Mouse (Mus musculus) MEL (cell line): Measurements from ENCODE around the gene Hk2. TPM values are rescaled to one million over a fixed set of nuclear protein-coding genes. Genes with fewer than 3 reads are reported as not detected.

ENCODE experiments used
- DNase-seq: peaks from one replicate; pipeline ENCODE4 v3.0.0; 2011; ENCODE audit warnings: low read depth, low spot score
- H3K27ac ChIP-seq: 2 replicates; pipeline ENCODE4 v1.5.1; 2012; ENCODE audit warnings: low read depth, mild to moderate bottlenecking, control low read depth, low read length, moderate library complexity; ENCODE audit not compliant: control insufficient read depth
- H3K27me3 ChIP-seq, 2 experiments: fragments of 150-350 bp in 1 of 2; sonication (generic) in 1 of 2; 2 replicates each; pipeline ENCODE4 v1.6.1; 2012; ENCODE audit warnings: low read length in 2 of 2, mild to moderate bottlenecking in 2 of 2, improper control_type of control experiment in 1 of 2, moderate library complexity in 1 of 2; ENCODE audit not compliant: insufficient read depth in 2 of 2, control insufficient read depth in 1 of 2
- H3K36me3 ChIP-seq, 2 experiments: 2 replicates each; pipeline ENCODE4 v1.6.1; 2012 to 2014; ENCODE audit warnings: low read length in 2 of 2, improper control_type of control experiment in 1 of 2, inconsistent platforms in 1 of 2, mild to moderate bottlenecking in 1 of 2; ENCODE audit not compliant: insufficient read depth in 2 of 2, control insufficient read depth in 1 of 2
- H3K4me1 ChIP-seq, 2 experiments: fragments of 150-350 bp in 1 of 2; sonication (generic) in 1 of 2; 2 replicates each; pipeline ENCODE4 v1.6.1; 2012; ENCODE audit warnings: low read length in 2 of 2, improper control_type of control experiment in 1 of 2, mild to moderate bottlenecking in 1 of 2; ENCODE audit not compliant: insufficient read depth in 2 of 2, control insufficient read depth in 1 of 2
- H3K4me3 ChIP-seq, 2 experiments: fragments of 150-350 bp in 1 of 2; sonication (generic) in 1 of 2; 2 replicates each; pipeline ENCODE4 v1.5.1; 2012; ENCODE audit warnings: low read depth in 2 of 2, low read length in 2 of 2, mild to moderate bottlenecking in 2 of 2, moderate library complexity in 2 of 2, control low read depth in 1 of 2, improper control_type of control experiment in 1 of 2; ENCODE audit not compliant: control insufficient read depth in 1 of 2, insufficient read depth in 1 of 2
- H3K79me2 ChIP-seq: 2 replicates; pipeline ENCODE4 v1.6.1; 2012; ENCODE audit warnings: mild to moderate bottlenecking, low read length, moderate library complexity; ENCODE audit not compliant: control insufficient read depth, poor library complexity, insufficient read depth
- H3K9ac ChIP-seq: 2 replicates; pipeline ENCODE4 v1.6.1; 2012; ENCODE audit warnings: low read depth, mild to moderate bottlenecking, control low read depth, low read length, moderate library complexity; ENCODE audit not compliant: control insufficient read depth, poor library complexity, severe bottlenecking
- H3K9me3 ChIP-seq: fragments of 150-350 bp; sonication (generic); replicated peaks from 2 replicates; pipeline ENCODE4 v1.6.1; 2012; ENCODE audit warnings: mild to moderate bottlenecking, low read length, improper control_type of control experiment, moderate library complexity; ENCODE audit not compliant: insufficient read depth
- BHLHE40 ChIP-seq: IDR thresholded peaks from 2 replicates; pipeline ENCODE4 v1.6.1; 2012; ENCODE audit warnings: low read depth, mild to moderate bottlenecking, inconsistent platforms, low read length, improper control_type of control experiment, borderline replicate concordance
- E2F4 ChIP-seq: IDR thresholded peaks from 2 replicates; pipeline ENCODE4 v1.6.1; 2011; ENCODE audit warnings: low read depth, low read length, improper control_type of control experiment, borderline replicate concordance
- ELF1 ChIP-seq: IDR thresholded peaks from 2 replicates; pipeline ENCODE4 v1.6.1; 2014; ENCODE audit warnings: low read depth, mild to moderate bottlenecking, inconsistent platforms, low read length, improper control_type of control experiment, moderate library complexity
- ETS1 ChIP-seq: IDR thresholded peaks from 2 replicates; pipeline ENCODE4 v1.6.1; 2012; ENCODE audit warnings: low read depth, mild to moderate bottlenecking, inconsistent platforms, low read length, improper control_type of control experiment, moderate library complexity
- GATA1 ChIP-seq: IDR thresholded peaks from 2 replicates; pipeline ENCODE4 v1.6.1; 2011; ENCODE audit warnings: low read depth, low read length, improper control_type of control experiment
- JUND ChIP-seq: IDR thresholded peaks from 2 replicates; pipeline ENCODE4 v1.6.1; 2011; ENCODE audit warnings: low read depth, mild to moderate bottlenecking, improper control_type of control experiment, low read length
- MXI1 ChIP-seq: IDR thresholded peaks from 2 replicates; pipeline ENCODE4 v1.6.1; 2011; ENCODE audit warnings: mild to moderate bottlenecking, low read depth, low read length, improper control_type of control experiment
- NELFE ChIP-seq: IDR thresholded peaks from 2 replicates; pipeline ENCODE4 v1.6.1; 2011; ENCODE audit warnings: low read depth, low read length, improper control_type of control experiment
- NRF1 ChIP-seq: IDR thresholded peaks from 2 replicates; pipeline ENCODE4 v1.6.1; 2014; ENCODE audit warnings: low read depth, mild to moderate bottlenecking, inconsistent platforms, low read length, improper control_type of control experiment, moderate library complexity; ENCODE audit not compliant: poor library complexity, insufficient read depth, severe bottlenecking
- POLR2AphosphoS5 ChIP-seq: IDR thresholded peaks from 2 replicates; pipeline ENCODE4 v1.6.1; 2012; ENCODE audit warnings: low read depth, borderline replicate concordance, mild to moderate bottlenecking, inconsistent platforms, low read length, moderate library complexity, mixed read lengths
- RAD21 ChIP-seq: IDR thresholded peaks from 2 replicates; pipeline ENCODE4 v1.6.1; 2011; ENCODE audit warnings: mild to moderate bottlenecking, low read depth, low read length, improper control_type of control experiment
- SIN3A ChIP-seq: IDR thresholded peaks from 2 replicates; pipeline ENCODE4 v1.6.1; 2012; ENCODE audit warnings: low read length, improper control_type of control experiment, inconsistent platforms
- UBTF ChIP-seq: IDR thresholded peaks from 2 replicates; pipeline ENCODE4 v1.6.1; 2012; ENCODE audit warnings: low read depth, mild to moderate bottlenecking, inconsistent platforms, low read length, improper control_type of control experiment, moderate library complexity, borderline replicate concordance; ENCODE audit not compliant: insufficient read depth
- USF2 ChIP-seq, 2 experiments: IDR thresholded peaks; 2 replicates each; pipeline ENCODE4 v1.6.1; 2011 to 2012; ENCODE audit warnings: improper control_type of control experiment in 2 of 2, low read length in 2 of 2, borderline replicate concordance in 1 of 2, inconsistent platforms in 1 of 2, low read depth in 1 of 2, mild to moderate bottlenecking in 1 of 2; ENCODE audit not compliant: insufficient read depth in 1 of 2
- ZC3H11A ChIP-seq: IDR thresholded peaks from 2 replicates; pipeline ENCODE4 v1.6.1; 2012; ENCODE audit warnings: low read depth, mild to moderate bottlenecking, inconsistent platforms, low read length, improper control_type of control experiment
- ZMIZ1 ChIP-seq: IDR thresholded peaks from 2 replicates; pipeline ENCODE4 v1.6.1; 2012; ENCODE audit warnings: low read depth, mild to moderate bottlenecking, inconsistent platforms, low read length, improper control_type of control experiment, moderate library complexity
- ZNF384 ChIP-seq: IDR thresholded peaks from 2 replicates; pipeline ENCODE4 v1.6.1; 2012; ENCODE audit warnings: low read depth, mild to moderate bottlenecking, inconsistent platforms, low read length, improper control_type of control experiment
- polyA plus RNA-seq, 2 experiments: library from polyadenylated mRNA; stranded (reverse) in 1 of 2; unstranded in 1 of 2; fragments of >175 nt in 1 of 2; fragments of >200 nt in 1 of 2; gene quantifications; 2 replicates each; pipeline versions ENCODE4 v1.2.1 to v1.2.4; 2012; ENCODE audit warnings: low replicate concordance in 2 of 2, low read depth in 1 of 2; ENCODE audit not compliant: insufficient read length in 2 of 2, insufficient read depth in 1 of 2, missing spikeins in 1 of 2
- total RNA-seq: library from RNA; depleted of rRNA; stranded (reverse); fragments of 300-350 nt; gene quantifications from 2 replicates; pipeline ENCODE4 v1.2.3, GENCODE M21; 2012

Gene Hk2
- total and polyA plus RNA-seq, 3 experiments = 44.2 to 51.6 TPM; not detected in 1

DNA sequence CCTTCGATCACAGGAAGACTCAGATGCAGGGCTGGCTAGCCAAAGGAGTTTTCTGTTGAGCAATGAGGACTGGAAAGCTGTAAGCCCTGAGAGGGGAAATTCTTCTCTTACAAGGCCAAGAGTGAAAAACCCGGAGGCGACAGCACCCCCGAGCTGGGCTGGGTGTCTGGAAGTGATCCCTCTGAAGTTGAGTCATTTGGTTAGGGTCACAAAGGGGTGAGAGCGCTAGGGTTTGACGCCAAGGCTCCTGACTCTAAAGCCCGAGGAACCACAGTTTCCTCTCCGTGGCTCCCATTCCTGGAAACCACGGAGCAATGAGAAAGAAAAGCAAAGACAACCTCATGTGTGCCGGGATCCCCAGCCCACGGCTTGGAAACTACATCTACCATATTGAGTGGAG, 21.2 kb downstream of the Hk2 start:
- no peak for DNase-seq

GRCm38 (mm10) chr6:82751791-82752190, 22.5 kb downstream of the Hk2 start:
- Histone ChIP-seq H3K9ac (no peak overlapping the region), H3K4me3 (no peak overlapping the region), H3K27ac (no peak overlapping the region), H3K27me3 (no peaks in the 10 kb centered on the region), H3K36me3 (peaks cover 13 to 14% of the 10 kb centered on the region in 2 experiments), H3K9me3 (no peaks in the 10 kb centered on the region), H3K79me2 (peaks cover 3% of the 10 kb centered on the region), H3K4me1 (peaks cover 7 to 26% of the 10 kb centered on the region in 2 experiments; a peak in 3 of 4 replicates)
- TF ChIP-seq ZMIZ1 = no peak
- no peak for TF ChIP-seq NELFE
- TF ChIP-seq MXI1 = no peak
- DNase-seq = no peak

More for the DNA sequence above, 21.2 kb downstream of the Hk2 start:
- Histone ChIP-seq H3K27ac (no peak overlapping the region), H3K79me2 (peaks cover 3% of the 10 kb centered on the region), H3K27me3 (no peaks in the 10 kb centered on the region), H3K9me3 (no peaks in the 10 kb centered on the region), H3K9ac (no peak overlapping the region), H3K4me3 (no peak overlapping the region), H3K36me3 (peaks cover 14 to 17% of the 10 kb centered on the region in 2 experiments), H3K4me1 (peaks cover 13 to 33% of the 10 kb centered on the region in 2 experiments)
- TF ChIP-seq UBTF (no peak), SIN3A (no peak), ZNF384 (no peak), ETS1 (no peak), NELFE (no peak), GATA1 (no peak)

DNA sequence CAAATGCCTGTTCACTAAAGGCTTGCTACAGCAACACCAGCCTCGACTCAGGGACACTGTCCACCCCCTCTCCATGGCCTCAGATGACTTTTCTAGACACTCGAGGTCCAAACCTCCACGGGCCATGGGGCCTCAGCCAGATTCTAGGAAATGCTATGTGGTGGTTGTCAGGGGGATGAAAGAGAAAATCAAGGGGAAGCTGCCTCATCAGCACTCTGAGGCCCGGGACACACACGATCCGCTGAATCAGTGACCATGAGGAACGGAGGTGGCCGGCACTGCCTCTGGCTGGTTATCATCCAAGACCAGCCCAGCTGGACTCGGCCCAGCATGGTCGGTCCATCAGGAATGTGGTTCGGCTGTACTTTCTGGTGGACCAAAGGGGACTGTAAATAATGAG, 23.2 kb downstream of the Hk2 start:
- DNase-seq = no peak
- H3K4me3 ChIP-seq = no peak overlapping the region
- peaks cover 3 to 20% of the 10 kb centered on the region in 2 experiments; a peak in 2 of 4 replicates for H3K4me1 ChIP-seq
- no peak for TF ChIP-seq E2F4
- no peak for TF ChIP-seq POLR2AphosphoS5
- TF ChIP-seq ZNF384 = no peak
- no peak for TF ChIP-seq BHLHE40
- TF ChIP-seq UBTF = no peak
- TF ChIP-seq NRF1 = no peak
- TF ChIP-seq RAD21 = no peak
- no peak for TF ChIP-seq ZC3H11A
- no peak for TF ChIP-seq ELF1
- no peak for TF ChIP-seq JUND
- TF ChIP-seq USF2 (IDR thresholded peaks at IDR 0.05; ENCODE audit: borderline replicate concordance in 1 of 2, insufficient read depth in 1 of 2, low read depth in 1 of 2, low read length in 2 of 2) = no peak
- TF ChIP-seq, all 39 proteins: peak for 0
- Histone ChIP-seq H3K9ac (no peak overlapping the region), H3K9me3 (no peaks in the 10 kb centered on the region), H3K36me3 (peaks cover 9 to 17% of the 10 kb centered on the region in 2 experiments), H3K27me3 (no peaks in the 10 kb centered on the region), H3K27ac (no peak overlapping the region), H3K79me2 (no peaks in the 10 kb centered on the region; the same call in 1 of the 2 replicates)
